Mouse (Mus musculus): ENCODE measurements at regions not wholly inside any gene's neighbourhood (a gene's known extent, or its start where the extent isn't known, plus 50 kb on each side); places are given as distances from the start of the nearest gene placed in this dataset.
"Not testable (repeated sequence)": the region's sequence is repeated elsewhere in the genome, so short reads cannot be mapped to it uniquely, and the experiment has no call there.

DNA sequence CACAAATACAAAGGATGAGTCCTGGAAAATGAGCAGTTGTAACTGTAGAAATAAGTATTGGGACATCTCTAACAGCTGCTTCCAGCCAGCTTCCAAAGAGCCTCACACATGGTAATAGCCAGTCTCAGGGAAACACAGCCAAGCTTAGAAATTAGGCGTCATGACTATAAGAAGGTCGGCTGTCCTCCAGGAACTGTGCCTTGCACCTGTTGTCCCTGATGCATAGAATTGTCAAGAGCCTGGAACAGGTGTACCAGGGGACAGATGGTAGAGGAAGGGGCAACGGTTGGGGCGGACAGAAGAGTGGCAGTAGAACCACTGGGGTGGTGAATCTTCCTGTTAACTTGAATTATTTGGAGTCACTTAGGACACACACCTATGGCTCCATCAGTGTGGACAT, 162.1 kb downstream of the Trib2 start:
- DNase-seq (ENCODE audit: low spot score): no peak

DNA sequence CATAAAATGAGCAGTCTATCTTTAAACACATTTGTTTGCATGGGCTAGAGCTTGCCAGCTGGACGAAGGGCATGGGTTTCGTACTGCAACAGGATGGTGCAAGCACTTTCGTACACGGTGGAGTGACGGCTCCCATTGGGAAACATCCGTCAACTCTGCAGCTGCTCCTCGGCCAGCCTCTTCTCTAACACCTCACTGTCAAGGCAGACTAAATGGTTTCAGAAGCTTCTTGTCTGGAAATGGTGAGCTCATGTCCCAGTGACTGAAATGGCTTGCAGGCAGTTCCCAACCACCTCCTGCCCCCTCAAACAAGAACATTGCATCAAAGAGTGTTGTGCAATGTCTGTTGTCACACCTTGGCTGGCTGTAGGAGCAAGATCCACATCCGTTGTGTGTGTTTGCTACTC, 163.4 kb downstream of the Trib2 start:
- no peak for DNase-seq (ENCODE audit: low spot score)

DNA sequence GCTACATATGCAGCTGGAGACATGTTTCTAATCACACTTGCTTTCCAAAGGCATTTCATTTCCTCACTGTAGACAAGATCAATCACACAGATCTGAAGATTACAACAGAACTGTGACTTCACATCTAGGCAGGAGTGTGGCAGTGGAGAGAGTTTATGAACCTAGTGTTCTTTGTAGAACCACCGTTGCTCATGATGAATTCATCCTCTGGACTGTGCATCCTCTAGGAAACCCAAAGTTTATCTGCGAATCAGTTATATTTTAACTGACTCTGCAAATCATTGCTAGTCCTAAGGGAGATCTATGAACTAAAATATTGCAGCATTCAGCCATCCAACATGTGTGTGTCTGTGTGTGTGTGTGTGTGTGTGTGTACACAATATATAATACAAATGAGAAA, 165.4 kb downstream of the Trib2 start:
- no peak for DNase-seq (ENCODE audit: low spot score)

DNA sequence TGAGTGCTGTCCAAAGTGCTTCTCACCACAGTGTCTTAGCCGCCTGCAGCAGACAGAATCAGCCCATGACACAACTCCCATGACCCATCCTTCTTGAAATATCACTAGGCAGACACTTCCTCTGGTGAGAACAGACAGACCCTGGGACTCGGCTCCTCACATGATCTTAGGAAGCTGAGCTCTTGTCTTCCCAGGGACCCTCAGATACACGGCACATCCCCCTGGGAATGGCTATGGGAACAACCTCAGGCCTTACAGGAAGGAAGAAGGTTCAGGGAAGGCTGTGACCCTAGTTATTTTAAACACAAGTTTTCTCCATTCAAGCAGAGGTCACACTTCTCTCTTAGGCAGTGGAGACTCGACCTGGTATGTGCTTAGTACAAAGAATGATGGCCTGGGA, 166.8 kb downstream of the Trib2 start:
- peak; percentile 41 for DNase-seq (ENCODE audit: low spot score)

DNA sequence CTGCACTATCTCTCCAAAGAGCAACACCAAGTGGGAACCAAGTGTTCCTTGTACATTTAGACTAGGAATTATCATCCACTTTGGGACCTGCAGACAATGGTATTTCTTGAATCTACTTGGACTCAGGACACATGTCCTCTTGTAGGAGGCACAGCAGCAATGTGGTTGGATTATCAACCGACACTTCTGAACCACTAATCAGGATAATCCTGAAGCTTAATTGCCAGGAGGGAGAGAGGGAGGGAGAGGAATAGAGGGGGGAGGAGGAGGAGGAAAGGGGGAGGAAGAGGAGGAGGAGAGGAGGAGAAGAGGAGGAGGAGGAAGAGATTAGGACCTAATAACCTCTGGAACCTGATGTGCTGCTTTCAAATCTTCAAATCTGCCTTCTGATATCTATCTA, 167.5 kb downstream of the Trib2 start:
- DNase-seq (ENCODE audit: low spot score): no peak

GRCm38 (mm10) chr12:15644074-15644672, 172.5 kb downstream of the Trib2 start:
- DNase-seq (ENCODE audit: low spot score): no peak

- no peak for DNase-seq (ENCODE audit: low spot score)
Observed at GRCm38 (mm10) chr12:15643669-15644068, 173.1 kb downstream of the Trib2 start.

GRCm38 (mm10) chr12:15640320-15640719, 176.4 kb downstream of the Trib2 start:
- no peak for DNase-seq (ENCODE audit: low spot score)

DNA sequence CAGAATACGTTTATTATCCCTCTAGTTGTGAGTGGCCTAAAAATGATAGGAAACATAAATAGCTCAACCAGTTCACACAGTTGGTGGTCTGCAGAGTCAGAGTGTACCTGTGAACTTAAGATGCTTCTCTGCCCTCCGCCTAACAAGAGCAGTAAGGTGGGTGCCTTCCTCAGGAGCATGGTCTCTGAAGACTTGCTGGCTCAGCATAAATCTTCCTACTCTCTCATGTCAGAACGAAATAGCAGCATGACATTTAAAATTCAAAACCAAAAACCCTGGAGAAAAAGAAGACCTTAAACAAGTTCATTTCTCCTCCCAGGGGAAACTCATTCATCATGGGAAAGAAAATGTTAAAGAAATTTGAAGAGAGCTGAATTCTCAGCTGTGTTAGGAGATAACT, 186.8 kb downstream of the Trib2 start:
- no peak for DNase-seq (ENCODE audit: low spot score)

DNA sequence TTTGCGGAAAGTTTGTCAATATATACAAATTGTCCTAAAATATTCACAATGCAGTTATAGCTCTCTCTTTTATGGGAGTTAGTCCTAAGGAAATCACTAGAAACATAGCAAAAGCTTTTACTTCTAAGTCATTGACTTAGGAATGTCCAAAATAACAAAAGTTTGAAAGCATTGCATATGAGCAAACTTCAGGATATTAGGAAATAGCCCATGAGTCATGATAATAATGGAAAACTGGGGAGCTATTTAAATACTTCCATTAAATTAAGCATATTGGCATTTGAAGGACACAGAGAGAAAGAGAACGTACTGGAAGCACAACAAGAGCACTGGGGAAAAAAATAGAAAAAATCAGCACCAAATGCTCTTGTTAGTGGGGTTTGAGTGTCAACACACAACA, 197.2 kb downstream of the Trib2 start:
- no peak for DNase-seq (ENCODE audit: low spot score)

DNA sequence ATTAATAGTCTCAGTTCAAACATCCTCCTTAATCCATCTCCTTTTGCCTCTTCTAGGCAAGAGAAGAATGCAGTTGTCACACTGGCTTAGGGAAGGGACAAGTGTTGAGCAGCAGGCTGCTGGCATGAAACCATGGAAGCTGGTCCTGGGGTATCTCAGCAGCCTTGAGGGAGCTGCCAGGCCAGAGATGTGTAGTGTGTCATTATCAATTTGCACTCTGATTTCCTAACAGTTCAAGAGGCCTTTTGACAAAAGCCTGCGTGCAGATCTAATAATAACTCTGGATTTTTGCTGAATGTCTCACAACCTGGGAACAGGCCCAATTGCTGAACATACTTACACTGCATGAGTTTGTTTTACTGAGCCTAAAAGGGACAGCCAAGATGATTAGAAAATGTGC, 199.4 kb downstream of the Trib2 start:
- peak; percentile 83 for DNase-seq (ENCODE audit: low spot score)

GRCm38 (mm10) chr12:15611847-15612580, 204.7 kb downstream of the Trib2 start:
- no peak for DNase-seq (ENCODE audit: low spot score)

DNA sequence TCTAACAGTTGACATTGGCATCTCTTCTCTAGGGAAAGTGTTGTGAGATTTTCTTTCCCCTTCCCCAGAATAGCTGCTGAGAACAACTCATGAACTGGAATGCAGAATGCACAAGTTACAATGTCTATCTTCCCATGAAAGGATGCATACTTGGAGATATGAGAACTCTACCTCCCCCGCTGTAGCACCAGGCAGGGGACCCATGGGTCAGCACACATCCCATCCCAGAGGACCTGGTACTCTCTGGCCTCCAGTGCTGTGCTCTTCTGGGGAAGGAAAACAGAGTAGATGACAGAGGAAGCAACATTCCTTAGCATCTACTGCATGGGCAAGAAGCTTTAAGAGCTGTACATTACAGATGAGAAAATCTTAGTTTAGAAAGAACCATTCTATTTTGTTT, 209.6 kb downstream of the Trib2 start:
- DNase-seq (ENCODE audit: low spot score): no peak

- DNase-seq (ENCODE audit: low spot score): peak; percentile 59
Observed at GRCm38 (mm10) chr12:15606095-15606494, 210.6 kb downstream of the Trib2 start.

GRCm38 (mm10) chr12:15604630-15605029, 212.1 kb downstream of the Trib2 start:
- no peak for DNase-seq (ENCODE audit: low spot score)

- DNase-seq (ENCODE audit: low spot score): no peak
Observed at GRCm38 (mm10) chr12:15603885-15604284, 212.8 kb downstream of the Trib2 start.

DNA sequence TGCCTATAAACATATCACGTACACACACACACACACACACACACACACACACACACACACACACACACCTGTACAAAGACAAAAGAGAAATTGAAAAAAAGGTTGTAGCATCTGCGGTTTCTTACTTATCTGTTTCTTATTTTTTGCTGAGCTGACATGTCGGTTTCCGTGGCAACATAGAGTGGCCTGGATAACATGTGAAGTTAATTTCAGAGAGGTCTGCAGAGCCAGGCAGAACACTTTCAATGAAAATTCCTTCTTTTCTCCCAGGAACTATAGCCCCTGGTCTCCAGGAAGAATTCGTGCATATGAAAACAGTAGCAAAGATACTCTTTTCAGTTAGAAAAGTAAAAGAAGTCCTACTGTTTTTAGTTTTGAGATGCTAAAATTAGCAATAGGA, 213.4 kb downstream of the Trib2 start:
- no peak for DNase-seq (ENCODE audit: low spot score)

DNA sequence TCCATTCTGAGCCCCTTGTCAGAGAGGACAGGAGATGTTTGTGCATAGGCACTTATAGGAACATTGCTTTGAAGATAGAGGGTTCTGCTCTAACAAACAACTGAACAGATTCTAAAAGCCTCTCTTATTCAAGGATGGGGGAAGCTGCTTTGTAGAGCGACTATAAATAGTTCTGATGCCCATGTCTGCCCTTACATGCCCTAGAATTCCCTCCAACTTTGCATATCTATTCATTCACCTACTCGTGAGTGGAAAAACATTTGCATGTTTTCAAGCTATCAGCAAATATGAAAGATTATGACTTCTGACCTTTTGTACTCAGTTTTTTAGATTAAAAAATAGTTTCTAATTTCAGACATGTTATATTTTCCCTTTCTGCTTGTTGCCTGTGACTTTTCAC, 222.0 kb downstream of the Trib2 start:
- DNase-seq (ENCODE audit: low spot score): peak; percentile 51

- not testable (repeated sequence) for DNase-seq (ENCODE audit: low spot score)
Observed at GRCm38 (mm10) chr12:15587864-15588263, 228.9 kb downstream of the Trib2 start.

- DNase-seq (ENCODE audit: low spot score): no peak
Observed at GRCm38 (mm10) chr12:15586706-15587442, 229.8 kb downstream of the Trib2 start.

DNA sequence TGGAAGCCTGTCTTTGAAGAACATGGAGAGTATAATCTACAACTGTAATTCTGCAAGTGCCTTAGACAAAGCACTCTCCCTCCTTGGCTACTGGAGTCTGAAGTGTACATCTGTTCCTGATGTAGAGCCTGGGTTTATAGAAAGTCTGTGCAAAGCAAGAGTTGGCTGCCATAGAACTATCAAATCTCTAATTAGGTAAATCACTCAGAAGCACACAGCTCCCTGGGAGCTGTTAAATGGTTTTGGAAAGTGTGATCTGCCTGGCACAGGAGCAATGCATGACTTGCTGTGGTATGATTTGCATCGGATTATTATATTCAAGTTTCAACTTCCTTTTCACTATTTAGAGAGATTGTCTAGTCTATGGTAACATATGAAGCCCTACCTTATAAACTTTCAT, 230.9 kb downstream of the Trib2 start:
- no peak for DNase-seq (ENCODE audit: low spot score)

DNA sequence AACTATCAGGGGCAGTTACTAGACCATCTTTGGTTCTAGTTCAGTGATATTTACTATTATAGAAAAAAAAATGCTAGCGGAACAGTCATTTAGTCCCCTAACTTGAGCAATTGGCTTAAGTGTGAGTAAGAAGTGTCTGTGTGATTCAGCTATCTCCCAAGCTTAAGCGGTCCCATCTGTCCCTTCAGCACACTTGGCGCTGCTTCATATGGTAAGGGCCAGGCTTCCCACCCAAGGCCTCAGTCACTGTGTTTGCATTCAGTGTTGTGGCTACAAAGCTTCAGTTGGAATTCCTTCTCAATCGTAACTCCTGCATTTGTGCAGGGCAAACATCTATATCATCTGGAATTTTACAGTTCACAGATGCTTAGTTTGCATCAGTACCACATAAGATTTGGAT, 232.0 kb downstream of the Trib2 start:
- no peak for DNase-seq (ENCODE audit: low spot score)

DNA sequence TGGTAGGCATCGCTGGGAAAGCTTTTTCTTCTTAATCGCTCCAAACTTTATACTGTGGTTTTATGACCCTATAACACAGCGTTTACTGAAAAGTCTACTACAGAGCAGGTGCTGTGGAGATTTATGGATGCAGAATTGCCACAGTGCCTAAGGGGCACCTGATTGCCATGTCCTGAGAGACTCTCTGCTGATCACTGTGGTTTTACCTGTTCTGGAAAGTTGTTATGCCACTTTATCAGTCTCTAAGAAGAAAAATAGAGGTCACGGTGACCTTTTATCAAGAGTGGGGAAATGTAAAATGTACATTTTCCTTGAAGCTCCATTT, 250.0 kb downstream of the Trib2 start:
- no peak for DNase-seq (ENCODE audit: low spot score)

Measured in heart, adult 8-10 months (tissue).